Mouse (Mus musculus) thymus, postnatal 0 days (tissue): Measurements from ENCODE around the gene Erv3. TPM values are rescaled to one million over a fixed set of nuclear protein-coding genes. Genes with fewer than 3 reads are reported as not detected.
A peak's percentile ranks its signal among the peaks of the same experiment; 100 is the strongest.

Experiments
- DNase-seq: peaks from one replicate; pipeline ENCODE4 v3.0.0-alpha.2; 2015; ENCODE audit warnings: low spot score
- polyA plus RNA-seq: library from polyadenylated mRNA; unstranded; fragments of >200 nt; fragmentation: Nextera tagmentation; extraction: Ambion mirVana; gene quantifications from 2 replicates; pipeline ENCODE4 v1.2.1, GENCODE M21; 2015

Gene Erv3
- polyA plus RNA-seq, result 0.06 and 0.10 TPM in 2 replicates

- no peak for DNase-seq
These were observed at the start of gene Erv3 for GRCm38 (mm10) chr2:131859721-131860120. Gene Erv3, minus strand, starts transcription at chr2:131859747.

DNA sequence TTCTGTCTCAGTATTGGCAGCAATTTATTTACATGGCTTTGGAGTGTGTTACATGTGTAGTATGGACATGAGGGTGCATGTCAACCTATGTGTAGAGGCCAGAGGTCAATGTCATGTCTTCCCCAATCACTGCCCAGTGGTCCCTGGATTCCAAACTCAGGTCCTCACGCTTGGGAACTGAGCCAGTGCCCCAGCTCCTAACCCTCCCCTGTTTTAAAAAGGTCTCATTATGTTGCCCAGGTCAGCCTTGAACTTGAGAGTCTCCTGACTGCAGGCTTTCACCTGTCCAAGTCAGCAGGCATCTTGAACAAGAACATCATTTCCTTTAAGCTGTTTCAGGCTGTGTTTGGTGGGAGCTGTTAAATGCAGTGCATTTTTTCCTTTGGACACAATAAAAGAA is 49.4 kb upstream of the Erv3 start:
- no peak for DNase-seq

- no peak for DNase-seq
These were observed 48.9 kb upstream of the Erv3 start for GRCm38 (mm10) chr2:131908351-131908861.

DNA sequence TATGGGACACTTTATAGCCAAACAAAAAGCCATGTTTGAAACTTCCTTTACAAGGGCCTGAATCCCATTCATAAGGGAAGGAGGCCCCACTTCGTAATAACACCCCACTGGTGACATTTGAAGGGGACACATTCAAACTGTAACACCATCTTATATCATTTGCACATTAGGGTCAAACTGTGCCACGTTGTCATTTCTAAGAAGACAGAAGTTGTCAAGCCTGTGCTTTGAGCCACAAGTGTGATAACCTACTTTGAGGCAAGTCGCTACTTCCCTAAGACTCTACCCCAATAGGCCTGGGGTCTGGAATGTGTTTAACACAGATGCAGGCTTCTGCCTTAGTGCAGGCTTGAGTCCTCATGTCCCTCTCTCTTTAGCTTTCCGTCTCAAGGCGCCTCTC is 47.8 kb upstream of the Erv3 start:
- DNase-seq, result no peak

DNA sequence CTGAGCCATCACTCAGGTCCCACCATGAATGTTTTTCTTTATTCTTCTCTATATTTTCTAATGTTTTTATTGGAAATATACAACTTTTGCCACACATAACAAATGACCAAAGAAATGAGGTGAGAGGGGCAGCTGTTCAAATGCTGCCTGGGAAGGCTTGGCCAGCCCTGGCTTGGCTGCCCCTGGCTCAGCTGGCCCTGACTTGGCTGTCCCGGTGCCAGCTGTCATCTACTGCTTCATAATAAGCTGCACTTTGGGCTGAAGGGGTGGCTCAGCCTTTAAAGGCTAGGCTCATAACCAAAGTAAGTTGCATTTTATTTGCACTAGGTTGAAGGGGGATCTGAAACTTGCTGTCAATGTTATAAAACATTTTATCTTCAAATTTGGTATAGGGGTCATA is 47.3 kb upstream of the Erv3 start:
- no peak for DNase-seq

DNA sequence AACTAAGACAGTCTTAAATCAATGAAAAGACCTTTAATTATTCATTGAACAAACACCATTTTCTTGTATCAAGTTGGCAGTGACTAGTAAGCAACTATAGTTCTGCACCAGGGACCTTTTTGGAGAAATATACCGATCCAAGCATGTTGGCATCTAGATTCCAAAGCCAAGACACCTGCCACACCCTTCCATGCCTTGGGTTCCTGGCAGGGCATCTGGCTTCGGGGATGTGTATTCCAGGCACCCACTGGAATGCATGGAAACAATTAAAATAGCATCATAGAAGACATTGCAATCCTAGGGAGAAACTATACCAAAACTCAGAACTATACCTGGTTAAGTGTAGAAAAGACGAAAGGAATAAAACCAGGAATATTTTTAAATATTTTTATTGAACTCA is 46.7 kb upstream of the Erv3 start:
- no peak for DNase-seq

- DNase-seq, result no peak
These were observed 46.2 kb upstream of the Erv3 start for GRCm38 (mm10) chr2:131905776-131906175.

GRCm38 (mm10) chr2:131905025-131905424 is 45.5 kb upstream of the Erv3 start:
- no peak for DNase-seq

DNA sequence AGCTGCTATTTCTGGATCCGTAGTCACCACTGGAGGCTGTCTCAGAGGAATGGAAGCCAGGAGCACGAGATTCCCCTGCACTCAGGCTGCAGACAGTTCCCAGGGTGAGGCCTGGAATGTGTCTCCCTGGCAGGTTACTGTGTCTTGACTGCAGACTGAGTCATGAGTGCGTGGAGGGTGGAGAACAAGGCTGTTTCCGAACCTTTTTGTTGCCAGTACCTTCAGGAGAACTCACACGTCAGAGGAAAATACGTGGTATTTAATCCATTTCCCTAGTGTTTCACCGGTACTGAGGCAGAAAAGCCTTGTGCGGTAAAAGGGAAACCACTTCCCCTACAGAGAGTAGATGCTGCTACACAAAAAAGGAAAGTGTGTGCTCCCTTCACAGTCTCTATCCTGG is 43.3 kb upstream of the Erv3 start:
- DNase-seq, result peak; percentile 60

DNA sequence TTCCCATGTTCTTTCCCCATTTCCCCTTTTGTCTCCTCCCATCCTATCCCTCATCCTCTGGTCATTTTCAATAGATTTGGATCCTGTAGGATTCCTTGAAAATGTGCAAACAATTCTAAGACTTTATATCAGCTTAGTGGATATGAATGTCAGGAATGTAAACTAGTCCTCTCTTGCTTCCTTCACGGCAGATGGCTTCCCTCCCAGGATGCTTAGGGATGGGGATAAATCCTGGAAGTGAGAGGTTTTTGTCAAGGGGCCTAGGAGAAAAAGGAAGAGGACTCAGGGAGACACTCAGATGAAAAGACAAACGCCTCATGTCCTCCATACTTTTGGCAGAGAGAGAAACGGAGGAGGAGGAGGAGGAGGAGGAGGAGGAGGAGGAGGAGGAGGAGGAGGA is 42.9 kb upstream of the Erv3 start:
- no peak for DNase-seq

DNA sequence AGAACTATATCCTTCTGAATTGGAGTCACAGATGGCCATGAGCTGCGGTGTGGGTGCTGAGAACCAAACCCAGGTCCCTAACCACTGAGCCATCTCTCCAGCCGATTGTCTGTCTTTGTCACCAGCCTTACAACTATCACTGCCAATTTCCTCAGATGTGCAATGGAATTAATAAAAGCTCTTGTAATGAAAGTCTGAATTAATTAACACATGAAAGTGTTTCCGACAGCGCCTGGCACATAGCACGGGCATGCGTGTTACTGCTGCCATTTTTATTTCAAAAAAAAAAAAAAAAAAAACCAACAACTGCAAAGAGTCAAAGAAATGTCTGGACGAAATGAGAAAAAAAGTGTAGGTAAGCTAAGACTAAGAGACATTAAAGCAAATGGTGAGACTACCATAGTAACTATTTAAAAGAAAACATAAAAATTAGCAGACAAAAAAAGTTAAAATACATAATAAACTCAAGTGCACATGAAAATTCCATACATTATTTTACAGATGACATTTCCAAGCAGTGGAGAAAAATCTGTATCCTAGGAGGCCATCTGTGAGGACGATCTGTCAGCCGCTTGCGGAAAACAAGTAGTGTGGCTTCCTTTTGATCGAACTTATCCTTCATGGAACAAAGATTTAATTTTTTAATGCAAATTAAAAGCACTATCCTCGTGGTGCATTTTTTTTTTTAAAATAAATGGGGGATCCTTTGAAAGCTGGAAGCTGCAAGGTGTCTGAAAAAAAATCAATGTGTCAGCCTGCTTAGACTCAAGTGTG is 38.0 kb upstream of the Erv3 start:
- DNase-seq, result no peak

GRCm38 (mm10) chr2:131896011-131896410 is 36.5 kb upstream of the Erv3 start:
- DNase-seq, result no peak

- DNase-seq, result no peak
These were observed 35.6 kb upstream of the Erv3 start for GRCm38 (mm10) chr2:131895106-131895505.

GRCm38 (mm10) chr2:131892534-131892933 is 33.0 kb upstream of the Erv3 start:
- no peak for DNase-seq

DNA sequence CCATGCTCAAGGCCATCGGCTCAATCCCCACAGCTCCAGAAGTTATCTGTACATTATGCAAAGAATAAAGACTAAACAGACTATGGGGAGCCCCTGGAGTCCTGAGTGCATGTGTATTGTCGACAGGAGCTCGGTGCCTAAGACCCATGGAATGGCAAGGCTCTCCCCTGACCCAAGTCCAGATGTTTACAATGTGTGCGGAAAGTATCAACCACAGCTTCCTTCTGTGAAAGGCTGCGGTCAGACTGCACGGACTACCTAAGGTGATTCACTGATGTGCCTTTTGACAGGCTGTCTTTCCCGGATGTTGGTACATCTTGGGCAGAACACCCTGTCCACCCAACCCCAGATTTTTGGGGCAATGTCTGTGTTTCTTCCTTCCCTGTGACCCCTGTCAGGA is 28.7 kb upstream of the Erv3 start:
- peak; percentile 20 for DNase-seq

DNA sequence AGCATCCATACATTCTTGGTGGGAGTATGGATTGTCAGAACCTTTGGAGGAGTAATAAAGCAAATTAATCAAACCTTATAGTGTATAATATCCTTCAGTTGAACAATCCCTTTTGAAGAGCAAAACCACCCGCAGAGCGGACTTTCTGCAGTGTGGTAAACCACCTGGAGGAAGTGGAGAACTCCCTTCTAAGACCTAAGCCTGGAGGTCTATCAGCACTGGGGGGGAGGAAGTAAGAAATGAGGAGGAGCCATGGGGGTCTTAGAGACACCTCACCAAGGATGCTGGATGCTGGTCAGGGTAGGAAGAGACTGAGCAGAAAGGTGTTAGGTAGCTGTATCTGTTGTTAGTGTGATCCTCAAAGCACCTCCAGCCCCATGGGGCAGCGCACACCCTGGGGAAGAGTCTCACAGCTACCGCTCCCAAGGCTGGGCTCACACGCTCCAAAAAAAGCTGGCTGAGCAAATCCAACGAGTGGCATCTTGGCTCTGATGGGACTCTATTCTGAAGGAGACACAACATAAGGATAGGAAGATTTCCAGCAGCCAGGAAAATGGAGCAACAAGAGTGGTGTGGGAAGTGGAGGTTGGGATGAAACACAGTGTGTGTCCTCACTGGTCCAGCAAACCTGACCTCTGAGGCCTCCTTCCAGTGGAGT is 27.1 kb upstream of the Erv3 start:
- DNase-seq, result peak; percentile 63

- DNase-seq, result peak; percentile 33
These were observed 23.6 kb upstream of the Erv3 start for GRCm38 (mm10) chr2:131883136-131883535.

DNA sequence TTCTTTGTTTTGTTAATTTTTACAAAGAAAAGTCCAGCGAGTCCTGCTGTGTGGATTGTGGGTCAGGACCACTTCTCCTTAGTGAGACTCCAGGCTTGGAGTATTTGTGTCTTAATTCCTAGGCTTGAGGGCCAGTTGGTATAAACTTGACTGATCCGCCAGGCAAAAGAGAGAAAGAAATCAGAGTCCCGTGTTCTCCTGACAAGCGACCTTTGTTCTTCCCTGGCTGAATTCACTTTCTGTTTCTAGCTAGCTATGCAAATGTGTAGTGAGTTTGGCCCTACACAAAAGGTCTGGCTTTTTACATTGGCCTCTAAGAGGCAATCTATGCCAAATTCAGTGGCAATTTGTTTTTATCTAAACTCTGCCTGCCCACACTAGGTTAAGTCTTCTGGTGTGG is 22.2 kb upstream of the Erv3 start:
- no peak for DNase-seq

DNA sequence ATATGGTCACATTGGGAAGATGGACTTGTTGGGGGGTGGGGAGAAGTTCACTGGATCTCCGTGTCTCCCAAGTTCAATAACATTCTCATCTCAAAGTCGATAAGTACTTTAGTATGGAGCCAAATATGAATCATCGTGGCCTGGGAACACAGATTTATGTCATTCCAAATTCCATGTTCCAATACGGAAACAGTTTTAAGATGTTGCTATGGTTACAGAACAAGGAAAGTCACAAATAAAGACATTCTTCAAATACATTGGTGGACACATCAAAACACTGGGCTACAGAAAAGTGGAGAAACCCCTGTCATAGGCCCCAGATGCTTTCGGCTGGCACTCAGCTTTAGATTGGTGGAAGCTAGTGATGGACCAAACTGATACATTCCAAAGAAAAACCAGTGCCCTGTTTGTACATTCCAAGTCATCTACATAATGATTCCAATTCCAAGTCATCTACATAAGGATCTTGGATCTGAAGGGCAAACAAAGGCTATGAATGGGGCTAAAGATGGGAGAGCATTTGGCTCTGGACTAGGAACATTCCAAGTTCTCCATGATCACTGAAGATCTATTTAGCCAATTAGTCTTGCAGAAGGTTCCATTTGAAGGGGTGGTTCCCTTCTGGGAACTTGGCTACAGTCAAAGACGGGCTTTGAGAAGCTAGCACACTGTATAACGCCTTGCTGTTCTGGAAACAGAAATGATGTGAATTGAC is 17.2 kb upstream of the Erv3 start:
- no peak for DNase-seq

DNA sequence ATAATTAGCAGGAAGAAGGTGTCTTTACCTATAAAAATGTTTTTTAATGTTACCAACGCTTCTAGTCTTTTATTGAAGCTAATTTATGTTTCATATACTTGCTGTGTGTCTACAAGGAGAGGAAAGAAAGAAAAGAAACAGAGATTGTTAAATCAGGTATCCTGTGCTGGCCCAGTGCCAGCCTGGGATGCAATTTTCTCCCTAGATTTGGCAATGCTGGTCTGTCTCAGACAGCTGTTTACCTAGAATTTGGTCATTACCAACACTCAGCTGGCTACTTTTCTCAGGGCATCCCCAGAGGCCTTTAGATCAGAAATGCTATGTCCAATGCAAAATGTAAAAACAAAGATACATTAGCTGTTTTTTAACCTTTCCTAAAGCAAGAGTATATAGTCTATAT is 13.8 kb upstream of the Erv3 start:
- no peak for DNase-seq

DNA sequence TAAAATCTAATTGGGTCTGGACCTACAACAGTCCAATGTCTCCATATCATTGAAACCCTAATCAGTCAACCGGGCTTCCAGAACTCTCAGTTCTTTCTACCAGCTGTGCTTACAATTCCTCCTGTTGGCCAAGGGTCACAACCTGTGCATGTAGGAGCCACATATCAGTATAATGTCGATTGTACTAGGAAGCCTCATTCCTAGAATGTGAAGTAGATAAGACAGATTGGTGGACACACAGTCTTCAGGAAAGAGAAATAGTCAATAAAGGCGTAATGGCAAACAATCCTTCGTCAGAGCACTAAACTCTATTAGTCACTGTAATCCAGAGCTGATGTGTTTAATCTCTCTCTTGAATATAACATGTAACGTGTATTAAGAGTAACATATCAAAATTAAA is 9.4 kb upstream of the Erv3 start:
- no peak for DNase-seq

DNA sequence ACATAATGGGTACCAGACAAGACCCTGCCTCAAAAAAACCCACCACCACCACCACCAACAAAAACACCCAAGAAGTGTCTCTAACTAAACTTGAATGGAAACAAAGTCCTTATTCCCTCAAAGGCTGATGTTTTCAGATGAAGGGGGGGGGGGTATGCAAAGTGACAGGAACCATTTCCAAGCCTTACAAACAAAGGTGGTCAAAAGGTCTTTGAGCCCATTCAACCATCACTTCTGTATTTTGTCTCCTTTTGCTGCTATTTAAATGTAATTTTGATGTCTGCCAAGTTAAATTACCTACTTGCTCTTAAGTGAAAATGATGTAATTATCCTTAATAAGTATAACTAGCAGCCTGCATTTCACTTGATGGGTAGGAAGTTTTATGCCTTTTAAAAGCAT is 7.1 kb upstream of the Erv3 start:
- DNase-seq, result no peak
